Mouse (Mus musculus) midbrain, embryonic 16.5 days (tissue): ENCODE measurements at regions not wholly inside any gene's neighbourhood (a gene's known extent, or its start where the extent isn't known, plus 50 kb on each side); places are given as distances from the start of the nearest gene placed in this dataset.

Experiments
- ATAC-seq: fragments of 200-750 bp; cut with Nextera tagmentation; 2 replicates; pipeline ENCODE4 v1.8.0; 2017; ENCODE audit warnings: moderate TSS enrichment
- H3K27ac ChIP-seq: fragments of 300-500 bp; sonication (generic); 2 replicates; pipeline ENCODE4 v1.5.1; 2014; ENCODE audit warnings: mild to moderate bottlenecking, low read length, mixed read lengths
- H3K27me3 ChIP-seq: fragments of 300-500 bp; sonication (generic); 2 replicates; pipeline ENCODE4 v1.6.1; 2014; ENCODE audit warnings: low read depth, low read length, mixed read lengths; ENCODE audit not compliant: control insufficient read depth, insufficient read depth
- H3K36me3 ChIP-seq: fragments of 300-500 bp; sonication (generic); 2 replicates; pipeline ENCODE4 v1.6.1; 2014; ENCODE audit warnings: mild to moderate bottlenecking, low read length, moderate library complexity, mixed read lengths; ENCODE audit not compliant: control insufficient read depth, insufficient read depth
- H3K4me1 ChIP-seq: fragments of 300-500 bp; sonication (generic); 2 replicates; pipeline ENCODE4 v1.6.1; 2014; ENCODE audit warnings: mild to moderate bottlenecking, low read length, mixed read lengths; ENCODE audit not compliant: control insufficient read depth, insufficient read depth
- H3K4me2 ChIP-seq: fragments of 300-500 bp; sonication (generic); 2 replicates; pipeline ENCODE4 v1.6.1; 2014; ENCODE audit warnings: mild to moderate bottlenecking, low read length, mixed read lengths
- H3K4me3 ChIP-seq: fragments of 300-500 bp; sonication (generic); 2 replicates; pipeline ENCODE4 v1.5.1; 2014; ENCODE audit warnings: low read depth, mild to moderate bottlenecking, low read length, moderate library complexity, mixed read lengths
- H3K9ac ChIP-seq: fragments of 300-500 bp; sonication (generic); 2 replicates; pipeline ENCODE4 v1.6.1; 2014; ENCODE audit warnings: low read depth, low read length, mixed read lengths
- H3K9me3 ChIP-seq: fragments of 300-500 bp; sonication (generic); replicated peaks from 2 replicates; pipeline ENCODE4 v1.6.1; 2014; ENCODE audit warnings: mild to moderate bottlenecking, low read length, mixed read lengths; ENCODE audit not compliant: control insufficient read depth, poor library complexity, severe bottlenecking
- WGBS: fragments of 180-500 bp; shearing (Covaris S2); extraction: QIAGEN DNeasy Blood & Tissue Kit; methylation state at CpG from one replicate; pipeline ENCODE4 v1.1.7; 2014; 5-methylcytosine and 5-hydroxymethylcytosine counted together

GRCm38 (mm10) chr16:30132086-30132485 is 67.9 kb downstream of the Hes1 start:
- H3K9me3 ChIP-seq, result peaks cover 4% of the 10 kb centered on the region; the same call in 1 of the 2 replicates
- no peaks in the 10 kb centered on the region for H3K36me3 ChIP-seq
- no peak overlapping the region for H3K27ac ChIP-seq
- no peak for ATAC-seq
- 81% methylated on average over 7 of the region's 7 CpGs for WGBS
- H3K4me3 ChIP-seq, result no peak overlapping the region
- peaks cover 21% of the 10 kb centered on the region for H3K27me3 ChIP-seq
- H3K4me2 ChIP-seq, result no peak overlapping the region
- no peaks in the 10 kb centered on the region for H3K4me1 ChIP-seq
- no peak overlapping the region for H3K9ac ChIP-seq

GRCm38 (mm10) chr16:30134642-30135165 is 70.5 kb downstream of the Hes1 start:
- Histone ChIP-seq H3K27me3 (peaks cover 16% of the 10 kb centered on the region), H3K9me3 (no peaks in the 10 kb centered on the region), H3K4me2 (no peak overlapping the region), H3K4me3 (no peak overlapping the region), H3K36me3 (no peaks in the 10 kb centered on the region), H3K4me1 (no peaks in the 10 kb centered on the region), H3K9ac (no peak overlapping the region), H3K27ac (no peak overlapping the region)
- ATAC-seq, result no peak
- WGBS, result 58% methylated on average over 6 of the region's 6 CpGs

GRCm38 (mm10) chr16:30136849-30137248 is 72.7 kb downstream of the Hes1 start:
- Histone ChIP-seq H3K27ac (no peak overlapping the region), H3K4me2 (no peak overlapping the region), H3K36me3 (no peaks in the 10 kb centered on the region), H3K9me3 (no peaks in the 10 kb centered on the region), H3K4me3 (no peak overlapping the region), H3K27me3 (peaks cover 8% of the 10 kb centered on the region), H3K9ac (no peak overlapping the region), H3K4me1 (no peaks in the 10 kb centered on the region)
- 91% methylated on average over 5 of the region's 5 CpGs for WGBS
- no peak for ATAC-seq

GRCm38 (mm10) chr16:30137812-30138211 is 73.6 kb downstream of the Hes1 start:
- 89% methylated on average over 1 of the region's 1 CpGs for WGBS
- H3K4me2 ChIP-seq, result no peak overlapping the region
- H3K9ac ChIP-seq, result no peak overlapping the region
- H3K4me1 ChIP-seq, result no peaks in the 10 kb centered on the region
- ATAC-seq, result no peak
- peaks cover 3% of the 10 kb centered on the region for H3K27me3 ChIP-seq
- no peaks in the 10 kb centered on the region for H3K36me3 ChIP-seq
- H3K9me3 ChIP-seq, result no peaks in the 10 kb centered on the region
- H3K27ac ChIP-seq, result no peak overlapping the region
- H3K4me3 ChIP-seq, result no peak overlapping the region

- no peaks in the 10 kb centered on the region for H3K27me3 ChIP-seq
- H3K4me2 ChIP-seq, result peak overlapping the region; percentile 40
- peaks cover 7% of the 10 kb centered on the region for H3K4me1 ChIP-seq
- H3K36me3 ChIP-seq, result no peaks in the 10 kb centered on the region
- H3K9ac ChIP-seq, result no peak overlapping the region
- 23% methylated on average over 13 of the region's 13 CpGs for WGBS
- no peaks in the 10 kb centered on the region; the same call in 1 of the 2 replicates for H3K9me3 ChIP-seq
- no peak for ATAC-seq
- no peak overlapping the region for H3K27ac ChIP-seq
- H3K4me3 ChIP-seq, result no peak overlapping the region
Observed at GRCm38 (mm10) chr16:30144818-30145464, 80.8 kb downstream of the Hes1 start.

- Histone ChIP-seq H3K27ac (peak overlapping the region; percentile 40; the same call in 1 of the 2 replicates), H3K36me3 (no peaks in the 10 kb centered on the region), H3K9ac (peak overlapping the region; percentile 40; the same call in 1 of the 2 replicates), H3K4me1 (peaks cover 7% of the 10 kb centered on the region), H3K9me3 (no peaks in the 10 kb centered on the region; the same call in 1 of the 2 replicates), H3K4me3 (no peak overlapping the region), H3K4me2 (peak overlapping the region; percentile 40), H3K27me3 (no peaks in the 10 kb centered on the region)
- WGBS, result 14% methylated on average over 16 of the region's 16 CpGs
- ATAC-seq, result peak; percentile 79
Observed at GRCm38 (mm10) chr16:30145465-30146207, 81.5 kb downstream of the Hes1 start.

GRCm38 (mm10) chr16:30146208-30146525 is 82.0 kb downstream of the Hes1 start:
- Histone ChIP-seq H3K4me2 (no peak overlapping the region), H3K27me3 (no peaks in the 10 kb centered on the region), H3K9me3 (no peaks in the 10 kb centered on the region; the same call in 1 of the 2 replicates), H3K4me1 (peaks cover 7% of the 10 kb centered on the region), H3K9ac (no peak overlapping the region), H3K4me3 (no peak overlapping the region), H3K36me3 (no peaks in the 10 kb centered on the region), H3K27ac (0 out of 2 replicates have a peak overlapping the region, but pooled peaks have one; percentile 40)
- no peak; the same call in 1 of the 2 replicates for ATAC-seq
- WGBS, result 80% methylated on average over 1 of the region's 1 CpGs

- no peak overlapping the region for H3K4me3 ChIP-seq
- H3K36me3 ChIP-seq, result no peaks in the 10 kb centered on the region
- H3K9ac ChIP-seq, result no peak overlapping the region
- H3K27me3 ChIP-seq, result no peaks in the 10 kb centered on the region
- no peaks in the 10 kb centered on the region; the same call in 1 of the 2 replicates for H3K9me3 ChIP-seq
- no peak for ATAC-seq
- H3K4me1 ChIP-seq, result peaks cover 7% of the 10 kb centered on the region
- no peak overlapping the region for H3K27ac ChIP-seq
- WGBS, result 88% methylated on average over 4 of the region's 4 CpGs
- H3K4me2 ChIP-seq, result no peak overlapping the region
Observed at GRCm38 (mm10) chr16:30147296-30147695, 83.1 kb downstream of the Hes1 start.

GRCm38 (mm10) chr16:30151104-30151503 is 86.9 kb downstream of the Hes1 start:
- Histone ChIP-seq H3K9me3 (no peaks in the 10 kb centered on the region; the same call in 1 of the 2 replicates), H3K27me3 (no peaks in the 10 kb centered on the region), H3K4me2 (no peak overlapping the region), H3K9ac (no peak overlapping the region), H3K4me1 (peaks cover 2% of the 10 kb centered on the region), H3K4me3 (no peak overlapping the region), H3K27ac (no peak overlapping the region), H3K36me3 (no peaks in the 10 kb centered on the region)
- WGBS, result 84% methylated on average over 3 of the region's 3 CpGs
- no peak for ATAC-seq
